Mouse (Mus musculus) kidney, postnatal 4 days (tissue): ENCODE data around the gene Map6d1.

ENCODE experiments used
- DNase-seq, 2 experiments: peaks; one replicate each; pipeline ENCODE4 v3.0.0; 2021; ENCODE audit warnings: mixed read lengths in 2 of 2

Gene Map6d1

GRCm38 (mm10) chr16:20240468-20241414 lies at the start of gene Map6d1:
Map6d1 (minus strand) TSS chr16:20241358.
- DNase-seq = peak; percentile 63 to 75

GRCm38 (mm10) chr16:20280238-20280637 lies 39.1 kb upstream of the Map6d1 start:
- no peak for DNase-seq

GRCm38 (mm10) chr16:20279395-20279794 lies 38.2 kb upstream of the Map6d1 start:
- no peak for DNase-seq

DNA sequence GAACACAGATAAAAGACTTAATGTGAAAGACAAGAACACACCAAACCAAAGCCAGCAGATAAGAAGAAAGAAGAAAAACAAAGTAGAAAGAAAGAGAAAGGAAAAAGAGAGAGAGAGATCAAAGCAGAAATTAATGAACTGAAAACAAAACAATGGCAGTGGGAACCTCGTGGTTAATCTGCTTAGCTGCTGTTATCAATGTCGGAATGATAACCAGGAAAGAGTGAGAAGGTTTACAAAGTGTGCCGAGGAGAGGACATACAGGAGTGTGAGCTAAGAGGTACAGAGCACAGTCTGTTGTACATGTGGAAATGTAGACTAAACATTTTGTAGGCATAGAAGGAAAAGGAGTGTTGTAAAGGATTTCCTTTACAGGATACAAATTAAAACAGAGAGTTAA lies 31.8 kb upstream of the Map6d1 start:
- DNase-seq = no peak

GRCm38 (mm10) chr16:20271339-20271738 lies 30.2 kb upstream of the Map6d1 start:
- no peak for DNase-seq

DNA sequence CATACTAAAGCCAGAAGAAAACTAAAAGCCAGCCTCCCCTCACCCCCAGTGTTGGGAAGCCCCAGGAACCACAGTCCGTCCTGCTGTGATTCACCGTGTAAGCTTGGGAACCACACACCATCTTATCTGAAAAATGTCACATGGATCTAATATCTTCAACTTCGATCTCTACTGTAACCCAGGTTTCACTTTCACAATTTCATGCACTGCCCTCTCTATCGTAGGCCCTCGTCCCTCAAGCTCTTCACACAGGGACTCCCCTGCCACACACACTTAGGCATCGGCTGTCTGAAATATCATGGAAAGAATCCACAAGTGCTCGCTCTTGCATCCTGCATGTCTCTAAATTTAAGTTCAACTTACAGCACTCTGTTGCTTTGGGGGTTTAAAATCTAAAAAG lies 23.9 kb upstream of the Map6d1 start:
- no peak for DNase-seq

GRCm38 (mm10) chr16:20257926-20258325 lies 16.8 kb upstream of the Map6d1 start:
- DNase-seq = no peak

- DNase-seq = no peak
Measured at GRCm38 (mm10) chr16:20248442-20249174, 7.5 kb upstream of the Map6d1 start.

DNA sequence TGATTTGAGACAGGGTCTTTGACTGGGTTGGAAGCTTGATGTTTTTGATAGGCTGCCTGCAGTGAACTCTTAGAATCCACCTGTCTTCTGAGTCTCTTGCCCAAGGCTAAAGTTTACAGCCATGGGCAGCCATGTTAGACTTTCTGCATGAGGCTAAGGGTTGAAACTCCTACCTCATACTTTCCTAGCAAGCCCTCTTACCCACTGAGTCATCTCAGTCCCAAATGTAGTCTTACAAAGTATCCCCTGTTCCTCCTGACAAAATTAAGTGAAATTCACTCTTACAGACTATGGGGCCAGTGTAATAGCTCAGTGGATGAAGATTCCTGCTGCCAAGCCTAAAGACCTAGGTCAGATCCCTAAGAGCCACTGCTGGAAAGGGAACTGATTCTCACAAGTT lies 5.9 kb upstream of the Map6d1 start:
- no peak for DNase-seq

DNA sequence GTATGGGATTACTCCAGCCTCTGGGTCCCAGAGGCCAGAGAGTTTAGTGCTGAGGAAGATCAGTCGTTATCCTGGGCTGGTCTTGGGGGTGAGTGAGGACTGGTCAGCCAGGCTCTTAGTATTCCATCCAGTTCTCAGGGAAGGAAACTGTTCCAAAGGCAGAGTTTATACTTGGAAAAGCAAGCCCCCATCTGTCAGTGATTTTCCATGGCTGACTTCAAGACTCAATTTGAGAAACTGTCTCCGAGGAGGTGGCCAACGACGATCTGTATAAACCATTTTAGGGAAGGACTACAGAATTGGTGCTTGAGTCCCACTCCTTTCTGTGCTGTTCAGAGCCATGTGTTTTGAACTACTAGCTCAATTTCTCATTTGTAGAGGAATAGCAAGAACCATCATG lies 2.5 kb downstream of the Map6d1 start:
- no peak for DNase-seq

GRCm38 (mm10) chr16:20237426-20237825 lies 3.7 kb downstream of the Map6d1 start:
- peak in 1 of 2 experiments; percentile 8 for DNase-seq

- peak; percentile 8 to 25 for DNase-seq
Measured at GRCm38 (mm10) chr16:20234406-20234805, 6.8 kb downstream of the Map6d1 start.

GRCm38 (mm10) chr16:20228167-20228566 lies 13.0 kb downstream of the Map6d1 start:
- no peak for DNase-seq

- no peak for DNase-seq
Measured at GRCm38 (mm10) chr16:20227504-20227903, 13.7 kb downstream of the Map6d1 start.

DNA sequence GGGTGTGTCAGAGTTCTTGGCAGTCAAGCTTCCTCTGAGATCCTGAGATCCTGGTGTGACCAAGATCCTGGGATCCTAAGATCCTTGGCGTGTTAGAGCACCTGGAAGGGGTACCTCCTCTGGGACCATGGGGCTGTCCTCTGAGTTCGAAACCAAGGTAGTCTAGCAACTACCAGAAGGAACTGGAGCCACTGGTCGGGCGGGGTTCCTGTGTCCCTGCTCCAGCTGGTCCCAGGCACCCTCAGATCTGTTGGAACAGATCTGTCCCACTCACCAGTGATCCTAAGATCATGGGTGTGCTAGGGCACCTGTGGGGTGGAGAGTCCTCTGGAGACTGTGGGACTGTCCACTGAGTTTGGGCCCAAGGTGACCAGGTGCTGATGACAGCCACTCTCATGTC lies 14.5 kb downstream of the Map6d1 start:
- no peak for DNase-seq

DNA sequence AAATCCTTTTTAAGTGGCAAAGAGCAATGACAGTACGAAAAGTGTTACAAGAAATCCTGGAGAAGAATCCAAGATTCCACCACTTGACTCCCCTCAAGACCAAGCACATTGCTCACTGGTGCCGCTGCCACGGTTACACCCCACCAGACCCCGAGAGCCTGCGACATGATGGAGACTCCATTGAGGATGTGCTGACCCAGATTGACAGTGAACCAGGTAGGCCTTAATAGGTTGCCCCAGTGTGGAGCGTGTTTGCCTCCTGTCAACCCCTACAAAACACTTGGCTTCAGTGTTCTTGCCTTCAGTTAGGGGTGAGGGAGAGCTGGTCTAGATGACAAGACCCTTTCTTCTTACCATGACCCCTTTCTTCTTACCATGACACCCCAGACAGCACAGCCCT lies 18.4 kb downstream of the Map6d1 start:
- no peak for DNase-seq

GRCm38 (mm10) chr16:20213591-20214226 lies 27.4 kb downstream of the Map6d1 start:
- DNase-seq = peak; percentile 67 to 73

GRCm38 (mm10) chr16:20199501-20200201 lies 41.5 kb downstream of the Map6d1 start:
- peak in 1 of 2 experiments; percentile 15 for DNase-seq

- no peak for DNase-seq
Measured at GRCm38 (mm10) chr16:20196962-20197361, 44.2 kb downstream of the Map6d1 start.

GRCm38 (mm10) chr16:20195546-20195945 lies 45.6 kb downstream of the Map6d1 start:
- DNase-seq = peak; percentile 61

DNA sequence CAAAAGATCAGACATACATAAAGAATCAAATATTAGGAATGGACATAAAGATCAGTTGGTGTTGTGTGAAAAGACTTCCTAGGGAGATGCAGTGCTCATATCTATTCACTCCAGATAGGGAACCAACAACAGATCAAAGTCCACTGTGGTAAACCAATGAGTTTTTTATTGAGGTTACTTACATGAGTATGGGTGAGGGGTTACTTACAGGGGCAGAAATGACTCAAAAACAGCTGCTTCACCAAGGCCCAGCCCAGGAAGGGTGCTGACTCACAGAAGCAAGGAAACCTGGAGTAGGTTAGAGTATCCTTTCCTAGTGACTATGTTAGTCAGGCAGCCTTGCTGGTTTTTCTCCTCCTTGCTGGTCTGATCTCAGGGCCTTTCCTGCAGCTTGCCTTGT lies 49.1 kb downstream of the Map6d1 start:
- no peak for DNase-seq

DNA sequence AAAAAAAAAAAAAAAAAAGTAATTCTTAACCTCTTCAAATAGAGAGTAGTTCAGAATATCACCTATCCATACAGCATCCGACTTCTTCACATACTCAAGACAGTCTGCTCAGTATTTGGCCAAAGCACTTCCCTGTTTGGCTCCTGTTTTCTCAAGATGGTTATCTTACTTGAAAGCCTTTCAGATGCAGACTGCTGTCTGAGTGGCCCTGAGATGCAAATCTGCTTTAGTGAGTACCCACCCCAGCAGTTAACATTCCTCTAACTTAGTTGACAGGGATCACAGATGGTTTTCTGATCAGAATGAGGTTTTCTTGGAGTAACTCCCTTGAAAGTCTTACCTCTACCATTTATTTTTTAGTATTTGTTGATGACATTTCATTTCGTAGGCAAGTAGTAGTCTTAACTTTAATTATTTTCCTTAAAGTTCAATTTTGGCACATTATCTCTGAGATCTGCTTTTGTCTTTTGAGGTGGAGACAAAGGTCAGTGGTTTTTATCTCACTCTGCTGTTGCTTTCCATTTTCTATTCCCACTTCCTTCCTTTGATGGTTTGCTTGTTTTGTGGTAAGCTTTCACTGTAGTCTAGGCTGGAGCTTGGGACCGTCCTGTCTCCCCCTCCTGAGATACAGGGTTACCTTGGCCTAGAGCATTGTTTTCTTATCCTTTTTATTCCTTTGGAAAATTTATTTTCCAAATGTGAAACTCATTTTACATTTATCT lies 49.8 kb downstream of the Map6d1 start:
- DNase-seq = no peak
